Mouse (Mus musculus): ENCODE data around the gene Pacsin2.

- TF ChIP-seq CTCF (IDR thresholded peaks at IDR 0.05; ENCODE audit: control insufficient read depth, insufficient read depth, insufficient replicate concordance, low read depth, low read length) (no peak), POLR2A (IDR thresholded peaks at IDR 0.05; ENCODE audit: control insufficient read depth, low read depth, low read length) (no peak)
Observed at GRCm38 (mm10) chr15:83493856-83494571, 29.6 kb upstream of the Pacsin2 start.
